22 mouse cellular contexts compared by ENCODE assay signal in the genomic region with DNA sequence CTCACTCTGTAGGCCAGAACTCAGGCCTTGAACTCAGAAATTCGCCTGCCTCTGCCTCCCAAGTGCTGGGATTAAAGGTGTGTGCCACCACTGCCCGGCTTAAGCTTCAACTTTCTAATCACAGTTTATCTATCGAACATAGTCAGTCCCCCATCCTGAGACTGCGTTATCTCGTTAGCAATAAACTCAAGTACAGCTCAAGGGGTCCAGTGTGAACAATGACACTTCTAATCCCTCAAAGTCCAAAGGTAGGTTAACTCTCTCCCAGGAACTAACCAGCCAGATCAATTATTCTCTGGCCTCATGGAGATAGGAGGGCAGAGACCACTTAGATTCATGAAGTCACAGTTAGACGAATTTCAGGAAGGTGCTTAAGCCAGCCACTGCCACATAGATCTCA. TPM values are rescaled to one million over a fixed set of nuclear protein-coding genes. Genes with fewer than 3 reads are reported as not detected.
A peak's percentile ranks its signal among the peaks of the same experiment; 100 is the strongest.
DNase-seq lines count a peak whose midpoint lies in the region; ATAC-seq and TF ChIP-seq lines count a peak whose summit lies in the region.
"Had no signal": no experiment of that assay in that cellular context is flagged by ENCODE, and none has a peak within 500 bp of the region (broad histone marks: within the 10 kb centered on the region; RNA-seq: fewer than 3 reads in every experiment).

No protein-coding gene starts in this region.

- H3K4me2 ChIP-seq in intestine, embryonic 16.5 days (ENCODE audit: low read depth, low read length), result no peak overlapping the region
- H3K4me2 ChIP-seq in liver, embryonic 11.5 days, result no peak overlapping the region
- H3K4me2 ChIP-seq: embryonic facial prominence, embryonic 13.5 days; embryonic facial prominence, embryonic 15.5 days; forebrain, embryonic 12.5 days had no signal

- intact Hi-C loops in gastrocnemius, adult 2 months (cut with DNase I), result no loop called here

- no peaks in the 10 kb centered on the region for H3K27me3 ChIP-seq in intestine, embryonic 16.5 days (replicated peaks; ENCODE audit: control insufficient read depth, insufficient read depth, low read length)
- no peaks in the 10 kb centered on the region for H3K27me3 ChIP-seq in small intestine, adult 2 months (ENCODE audit: control insufficient read depth, insufficient read depth, low read length)
- no peaks in the 10 kb centered on the region for H3K27me3 ChIP-seq in liver, embryonic 11.5 days (replicated peaks; ENCODE audit: control insufficient read depth, insufficient read depth, low read length)
- H3K27me3 ChIP-seq: embryonic facial prominence, embryonic 13.5 days; embryonic facial prominence, embryonic 15.5 days; forebrain, embryonic 12.5 days had no signal

- no peaks in the 10 kb centered on the region for H3K9me3 ChIP-seq in intestine, embryonic 16.5 days (ENCODE audit: control insufficient read depth, low read length)
- no peaks in the 10 kb centered on the region for H3K9me3 ChIP-seq in liver, embryonic 11.5 days (ENCODE audit: control insufficient read depth, low read length)
- H3K9me3 ChIP-seq: embryonic facial prominence, embryonic 13.5 days; embryonic facial prominence, embryonic 15.5 days; forebrain, embryonic 10.5 days; forebrain, embryonic 12.5 days had no signal

- 64% methylated on average over 6 of the region's 6 CpGs for WGBS in intestine, embryonic 16.5 days
- WGBS in small intestine, adult 2 months, result 33% methylated on average over 6 of the region's 6 CpGs
- WGBS in liver, embryonic 11.5 days, result 80% methylated on average over 6 of the region's 6 CpGs

- no peak for TF ChIP-seq POLR2A in small intestine, adult 2 months (IDR thresholded peaks at IDR 0.05; ENCODE audit: low read depth, low read length)

- no peaks in the 10 kb centered on the region for H3K36me3 ChIP-seq in intestine, embryonic 16.5 days (ENCODE audit: control insufficient read depth, insufficient read depth, low read length)
- H3K36me3 ChIP-seq in small intestine, adult 2 months (ENCODE audit: control insufficient read depth, insufficient read depth, low read length), result no peaks in the 10 kb centered on the region
- peaks cover 3% of the 10 kb centered on the region; the same call in 1 of the 2 replicates for H3K36me3 ChIP-seq in liver, embryonic 11.5 days (ENCODE audit: control insufficient read depth, insufficient read depth, low read length)

- H3K4me3 ChIP-seq in intestine, embryonic 16.5 days (ENCODE audit: low read length), result no peak overlapping the region
- H3K4me3 ChIP-seq in small intestine, adult 2 months (ENCODE audit: low read depth, low read length), result no peak overlapping the region
- no peak overlapping the region for H3K4me3 ChIP-seq in liver, embryonic 11.5 days (ENCODE audit: low read depth, low read length)
- no peak overlapping the region for H3K4me3 ChIP-seq in gastrocnemius, adult 2 months
- H3K4me3 ChIP-seq: embryonic facial prominence, embryonic 13.5 days; embryonic facial prominence, embryonic 15.5 days; erythroblast, embryonic 14.5 days; forebrain, embryonic 10.5 days; forebrain, embryonic 12.5 days had no signal

- no peak for DNase-seq in liver, embryonic 11.5 days (ENCODE audit: low spot score)
- no peak for DNase-seq in gastrocnemius, adult 2 months
- DNase-seq in kidney, postnatal 25 days, result no peak
- DNase-seq: adrenal gland, adult 2 months; adrenal gland, postnatal 10 days; adrenal gland, postnatal 25 days; cerebellum, adult 11 months; cerebellum, adult 18-20 months; cerebellum, adult 8-10 months; cerebellum, adult 9-11 months; cerebellum, postnatal 14 days; cerebellum, postnatal 36 days; embryo, embryonic 11 days had no signal

- ATAC-seq in intestine, embryonic 16.5 days, result peak; percentile 68
- ATAC-seq in liver, embryonic 11.5 days (replicated peaks; ENCODE audit: low FRiP score), result no peak
- ATAC-seq: forebrain, embryonic 14.5 days; forebrain, embryonic 16.5 days had no signal

- no peaks in the 10 kb centered on the region for H3K4me1 ChIP-seq in intestine, embryonic 16.5 days (ENCODE audit: control insufficient read depth, insufficient read depth, low read length)
- peaks cover 9% of the 10 kb centered on the region; the same call in 1 of the 2 replicates for H3K4me1 ChIP-seq in small intestine, adult 2 months (ENCODE audit: control insufficient read depth, insufficient read depth, insufficient read length, low read length)
- 0 out of 2 replicates have a peak, but pooled peaks cover 3% of the 10 kb centered on the region for H3K4me1 ChIP-seq in liver, embryonic 11.5 days (replicated peaks; ENCODE audit: control insufficient read depth, insufficient read depth, low read length)
- H3K4me1 ChIP-seq: embryonic facial prominence, embryonic 13.5 days; embryonic facial prominence, embryonic 15.5 days had no signal

- peak overlapping the region; percentile 12; the same call in 1 of the 2 replicates for H3K27ac ChIP-seq in intestine, embryonic 16.5 days (ENCODE audit: low read length)
- H3K27ac ChIP-seq in small intestine, adult 2 months (ENCODE audit: insufficient read depth, low read depth, low read length), result peak overlapping the region; percentile 25; the same call in 1 of the 2 replicates
- H3K27ac ChIP-seq in liver, embryonic 11.5 days (ENCODE audit: low read depth, low read length), result no peak overlapping the region
- H3K27ac ChIP-seq in gastrocnemius, adult 2 months, result no peak overlapping the region
- H3K27ac ChIP-seq: embryonic facial prominence, embryonic 13.5 days; embryonic facial prominence, embryonic 15.5 days; forebrain, embryonic 10.5 days; forebrain, embryonic 12.5 days had no signal

- no peak overlapping the region for H3K9ac ChIP-seq in intestine, embryonic 16.5 days (ENCODE audit: low read depth, low read length)
- no peak overlapping the region for H3K9ac ChIP-seq in liver, embryonic 11.5 days (ENCODE audit: low read depth, low read length)
- H3K9ac ChIP-seq: embryonic facial prominence, embryonic 13.5 days; embryonic facial prominence, embryonic 15.5 days; forebrain, embryonic 12.5 days had no signal

- TF ChIP-seq CTCF in small intestine, adult 2 months (IDR thresholded peaks at IDR 0.05; ENCODE audit: extremely low read depth, insufficient read length, insufficient replicate concordance, low read depth, low read length), result no peak
- no peak for TF ChIP-seq CTCF in gastrocnemius, adult 2 months (IDR thresholded peaks at IDR 0.05)

RNA-seq across cellular contexts. Expression of a gene that starts 12.3 kb away (rescaled TPM):
- 26.6 and 27.8 TPM in 2 replicates for polyA plus RNA-seq in intestine, embryonic 16.5 days (2015; fragmentation: Nextera tagmentation; extraction: Ambion mirVana)
- polyA plus RNA-seq in small intestine, adult 2 months (2012; rRNA removed), result 4.4 and 6.4 TPM in 2 replicates
- 47.5 and 52.3 TPM in 2 replicates for polyA plus RNA-seq in liver, embryonic 11.5 days (2014; fragmentation: Nextera tagmentation; extraction: Ambion mirVana)
- 10 to 100 TPM; 47.4 to 54.4 TPM for total RNA-seq in gastrocnemius, adult 2 months (2021)

RNA-seq across cellular contexts. Expression of a gene that starts 40.3 kb away (rescaled TPM):
- polyA plus RNA-seq in intestine, embryonic 16.5 days (2015; fragmentation: Nextera tagmentation; extraction: Ambion mirVana), result 5.8 and 6.4 TPM in 2 replicates
- polyA plus RNA-seq in small intestine, adult 2 months (2012; rRNA removed), result 0.48 and 0.71 TPM in 2 replicates
- polyA plus RNA-seq in liver, embryonic 11.5 days (2014; fragmentation: Nextera tagmentation; extraction: Ambion mirVana), result 6.2 and 6.5 TPM in 2 replicates
- 10 to 100 TPM in 1 of 2 experiments, 1 to 10 TPM in 1; 7.5 to 11.1 TPM for total RNA-seq in gastrocnemius, adult 2 months (2021)
- polyA plus RNA-seq: erythroblast, embryonic 14.5 days had no signal

Comparison
In these comparisons a context has a peak if more than half of its experiments do, and no peak if none do; other contexts are left out.
1. H3K27ac ChIP-seq: peak in intestine, embryonic 16.5 days (single experiment) and small intestine, adult 2 months (single experiment); none in liver, embryonic 11.5 days (single experiment) and gastrocnemius, adult 2 months (single experiment).